Mouse (Mus musculus): Measurements from ENCODE around the gene Gm12166. TPM values are rescaled to one million over a fixed set of nuclear protein-coding genes. Genes with fewer than 3 reads are reported as not detected.

The Gm12166 gene
- polyA plus RNA-seq, 1 experiment from 2014 or later, result 5.4 TPM

GRCm38 (mm10) chr11:46083835-46084444 lies 31.8 kb upstream of the Gm12166 start:
- no peak overlapping the region for H3K9ac ChIP-seq
- H3K4me2 ChIP-seq, result no peak overlapping the region
- no peak for ATAC-seq (replicated peaks)
- H3K27ac ChIP-seq, result no peak overlapping the region
- no peaks in the 10 kb centered on the region for H3K36me3 ChIP-seq (replicated peaks)
- WGBS, result 91% methylated on average over 11 of the region's 11 CpGs
- no peaks in the 10 kb centered on the region for H3K9me3 ChIP-seq
- H3K4me3 ChIP-seq, result no peak overlapping the region
- H3K27me3 ChIP-seq (replicated peaks), result no peaks in the 10 kb centered on the region
- H3K4me1 ChIP-seq, result no peaks in the 10 kb centered on the region

GRCm38 (mm10) chr11:46083405-46083804 lies 31.3 kb upstream of the Gm12166 start:
- Histone ChIP-seq H3K9me3 (no peaks in the 10 kb centered on the region), H3K4me3 (no peak overlapping the region), H3K4me2 (no peak overlapping the region), H3K27ac (no peak overlapping the region), H3K4me1 (no peaks in the 10 kb centered on the region), H3K36me3 (replicated peaks) (no peaks in the 10 kb centered on the region), H3K27me3 (replicated peaks) (no peaks in the 10 kb centered on the region), H3K9ac (no peak overlapping the region)
- WGBS, result 79% methylated on average over 3 of the region's 3 CpGs
- no peak for ATAC-seq (replicated peaks)

- WGBS, result 96% methylated on average over 2 of the region's 2 CpGs
- no peak overlapping the region for H3K9ac ChIP-seq
- H3K4me2 ChIP-seq, result no peak overlapping the region
- H3K27me3 ChIP-seq (replicated peaks), result no peaks in the 10 kb centered on the region
- H3K9me3 ChIP-seq, result no peaks in the 10 kb centered on the region
- no peak overlapping the region for H3K4me3 ChIP-seq
- 0 out of 2 replicates have a peak, but pooled peaks cover 4% of the 10 kb centered on the region for H3K36me3 ChIP-seq (replicated peaks)
- H3K4me1 ChIP-seq, result no peaks in the 10 kb centered on the region
- no peak for ATAC-seq (replicated peaks)
- no peak overlapping the region for H3K27ac ChIP-seq
Measured at GRCm38 (mm10) chr11:46081075-46081474, 29.0 kb upstream of the Gm12166 start.

DNA sequence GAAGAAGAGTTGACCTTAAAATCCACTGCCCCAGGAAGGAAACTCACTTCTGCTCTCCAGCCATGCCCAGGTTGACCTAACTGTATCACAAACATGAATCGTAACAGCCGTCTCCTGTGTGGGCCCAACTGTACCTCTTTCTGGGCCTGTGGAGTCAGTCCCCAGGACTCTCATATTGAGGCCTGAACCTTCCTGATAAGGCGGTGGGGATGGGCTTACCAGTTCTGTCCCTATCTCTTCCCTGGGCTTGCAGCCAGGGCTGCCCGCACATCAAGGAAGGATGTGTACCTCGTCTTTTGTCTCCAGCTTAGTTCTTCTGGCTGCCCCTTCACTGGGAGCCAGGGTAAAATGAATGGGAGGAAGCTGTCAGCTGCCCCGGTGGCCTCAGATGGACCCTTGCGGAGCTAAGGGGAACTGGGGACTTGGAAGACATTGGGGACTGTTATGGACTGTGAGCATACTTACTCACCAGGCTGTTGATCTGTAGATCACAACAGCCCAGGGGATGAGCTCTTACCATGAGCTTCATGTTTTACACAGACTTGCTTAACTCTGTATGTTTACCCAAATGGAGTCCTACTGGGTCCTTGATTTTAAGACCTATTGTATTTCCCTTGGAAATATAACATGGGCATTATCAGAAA lies 25.7 kb upstream of the Gm12166 start:
- Histone ChIP-seq H3K27me3 (replicated peaks) (no peaks in the 10 kb centered on the region), H3K4me3 (no peak overlapping the region), H3K9me3 (no peaks in the 10 kb centered on the region), H3K9ac (no peak overlapping the region), H3K4me2 (no peak overlapping the region), H3K36me3 (replicated peaks) (0 out of 2 replicates have a peak, but pooled peaks cover 4% of the 10 kb centered on the region), H3K4me1 (0 out of 2 replicates have a peak, but pooled peaks cover 6% of the 10 kb centered on the region), H3K27ac (no peak overlapping the region)
- no peak for ATAC-seq (replicated peaks)
- 86% methylated on average over 7 of the region's 7 CpGs for WGBS

GRCm38 (mm10) chr11:46077304-46077703 lies 25.2 kb upstream of the Gm12166 start:
- H3K4me1 ChIP-seq, result 0 out of 2 replicates have a peak, but pooled peaks cover 9% of the 10 kb centered on the region
- WGBS, result 95% methylated on average over 5 of the region's 5 CpGs
- no peaks in the 10 kb centered on the region for H3K27me3 ChIP-seq (replicated peaks)
- no peak overlapping the region for H3K4me3 ChIP-seq
- 0 out of 2 replicates have a peak, but pooled peaks cover 4% of the 10 kb centered on the region for H3K36me3 ChIP-seq (replicated peaks)
- H3K27ac ChIP-seq, result no peak overlapping the region
- no peak overlapping the region for H3K4me2 ChIP-seq
- ATAC-seq (replicated peaks), result no peak
- no peaks in the 10 kb centered on the region for H3K9me3 ChIP-seq
- no peak overlapping the region for H3K9ac ChIP-seq

GRCm38 (mm10) chr11:46076442-46077158 lies 24.5 kb upstream of the Gm12166 start:
- H3K9ac ChIP-seq, result no peak overlapping the region
- H3K4me2 ChIP-seq, result no peak overlapping the region
- H3K36me3 ChIP-seq (replicated peaks), result 0 out of 2 replicates have a peak, but pooled peaks cover 4% of the 10 kb centered on the region
- 0 out of 2 replicates have a peak, but pooled peaks cover 9% of the 10 kb centered on the region for H3K4me1 ChIP-seq
- WGBS, result 92% methylated on average over 11 of the region's 11 CpGs
- H3K27me3 ChIP-seq (replicated peaks), result no peaks in the 10 kb centered on the region
- no peaks in the 10 kb centered on the region for H3K9me3 ChIP-seq
- no peak overlapping the region for H3K4me3 ChIP-seq
- ATAC-seq (replicated peaks), result no peak
- no peak overlapping the region for H3K27ac ChIP-seq

GRCm38 (mm10) chr11:46075507-46075906 lies 23.4 kb upstream of the Gm12166 start:
- Histone ChIP-seq H3K4me1 (0 out of 2 replicates have a peak, but pooled peaks cover 9% of the 10 kb centered on the region), H3K9ac (no peak overlapping the region), H3K4me2 (no peak overlapping the region), H3K27me3 (replicated peaks) (no peaks in the 10 kb centered on the region), H3K36me3 (replicated peaks) (0 out of 2 replicates have a peak, but pooled peaks cover 4% of the 10 kb centered on the region), H3K9me3 (no peaks in the 10 kb centered on the region), H3K27ac (no peak overlapping the region), H3K4me3 (no peak overlapping the region)
- 97% methylated on average over 3 of the region's 3 CpGs for WGBS
- ATAC-seq (replicated peaks), result no peak

DNA sequence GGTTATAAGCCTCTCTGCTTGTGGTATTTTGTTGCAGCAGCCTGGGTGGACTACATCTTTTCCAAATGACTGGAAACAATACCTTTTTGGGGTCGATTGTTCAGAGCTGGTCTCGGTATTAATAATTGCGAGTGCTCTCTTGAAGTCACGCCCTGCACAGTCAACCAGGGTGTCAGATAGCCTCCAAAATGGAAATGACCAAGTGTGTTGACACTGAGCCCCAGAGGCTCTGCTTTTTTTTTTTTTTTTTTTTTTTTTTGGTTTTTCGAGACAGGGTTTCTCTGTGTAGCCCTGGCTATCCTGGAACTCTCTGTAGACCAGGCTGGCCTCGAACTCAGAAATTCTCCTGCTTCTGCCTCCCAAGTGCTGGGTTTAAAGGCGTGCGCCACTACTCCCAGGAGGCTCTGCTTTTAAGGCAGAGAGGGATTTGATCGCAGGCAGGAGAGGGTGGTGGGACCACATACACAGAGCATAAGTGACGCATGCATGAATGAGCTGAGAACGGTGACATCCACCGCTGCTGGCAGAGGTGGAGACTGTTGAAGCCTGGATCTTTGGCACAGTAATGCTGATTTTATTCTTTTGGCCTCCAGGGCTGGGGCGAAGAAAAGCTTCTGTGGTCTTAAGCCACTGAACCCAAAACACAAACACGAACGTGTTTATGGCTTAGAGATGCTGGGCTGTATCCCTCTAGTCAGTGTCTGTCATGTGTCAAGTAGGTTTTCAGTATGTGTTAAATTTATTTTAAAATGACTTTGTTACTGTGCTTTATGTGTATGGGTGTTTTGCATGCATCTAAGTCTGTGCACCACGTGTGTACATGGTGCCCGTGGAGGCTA lies 21.9 kb upstream of the Gm12166 start:
- ATAC-seq (replicated peaks), result no peak
- 0 out of 2 replicates have a peak, but pooled peaks cover 4% of the 10 kb centered on the region for H3K36me3 ChIP-seq (replicated peaks)
- no peaks in the 10 kb centered on the region for H3K9me3 ChIP-seq
- 91% methylated on average over 17 of the region's 17 CpGs for WGBS
- H3K9ac ChIP-seq, result no peak overlapping the region
- no peak overlapping the region for H3K4me2 ChIP-seq
- no peak overlapping the region for H3K27ac ChIP-seq
- no peaks in the 10 kb centered on the region for H3K27me3 ChIP-seq (replicated peaks)
- H3K4me3 ChIP-seq, result no peak overlapping the region
- H3K4me1 ChIP-seq, result 0 out of 2 replicates have a peak, but pooled peaks cover 16% of the 10 kb centered on the region

DNA sequence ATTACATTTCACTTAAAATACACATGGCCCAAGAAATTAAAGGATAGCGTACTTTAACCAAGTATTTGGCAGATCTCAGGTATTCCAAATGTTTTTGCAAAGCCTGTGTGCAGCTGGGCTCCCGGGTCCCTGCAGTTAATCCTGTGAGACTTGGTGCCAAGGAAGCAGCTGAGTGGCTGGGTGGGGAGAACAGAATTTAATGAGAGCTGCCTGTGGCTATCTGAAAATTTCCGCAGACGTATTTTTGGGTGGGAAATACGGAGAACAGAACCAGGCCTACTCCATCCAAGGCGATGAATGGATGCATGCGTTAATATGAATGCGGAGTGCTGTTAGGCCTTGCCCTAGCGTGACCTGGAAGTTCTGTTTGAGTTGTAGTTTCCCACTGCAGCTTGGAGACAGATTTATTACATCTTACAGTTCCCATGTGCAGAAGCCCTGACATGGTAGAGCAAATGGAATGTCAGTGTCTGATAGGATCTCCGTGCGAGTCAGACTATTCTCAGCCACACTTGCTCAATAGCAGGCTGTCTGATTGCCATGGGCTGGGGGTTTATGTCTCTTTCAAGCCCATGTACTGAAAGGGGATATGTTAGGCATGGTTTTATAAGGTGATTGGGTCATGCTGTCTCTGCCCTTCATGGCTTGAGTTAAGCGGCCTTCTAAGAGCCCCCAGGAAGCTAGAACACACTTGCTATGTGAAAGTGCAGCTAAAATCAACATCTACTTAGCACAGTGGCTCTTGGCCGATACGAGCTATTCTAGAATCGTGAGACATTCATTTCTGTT lies 21.1 kb upstream of the Gm12166 start:
- no peak for ATAC-seq (replicated peaks)
- H3K4me1 ChIP-seq, result 0 out of 2 replicates have a peak, but pooled peaks cover 16% of the 10 kb centered on the region
- WGBS, result 75% methylated on average over 15 of the region's 15 CpGs
- no peak overlapping the region for H3K27ac ChIP-seq
- no peaks in the 10 kb centered on the region for H3K27me3 ChIP-seq (replicated peaks)
- H3K9me3 ChIP-seq, result no peaks in the 10 kb centered on the region
- 0 out of 2 replicates have a peak, but pooled peaks cover 4% of the 10 kb centered on the region for H3K36me3 ChIP-seq (replicated peaks)
- no peak overlapping the region for H3K4me3 ChIP-seq
- H3K4me2 ChIP-seq, result no peak overlapping the region
- no peak overlapping the region for H3K9ac ChIP-seq

DNA sequence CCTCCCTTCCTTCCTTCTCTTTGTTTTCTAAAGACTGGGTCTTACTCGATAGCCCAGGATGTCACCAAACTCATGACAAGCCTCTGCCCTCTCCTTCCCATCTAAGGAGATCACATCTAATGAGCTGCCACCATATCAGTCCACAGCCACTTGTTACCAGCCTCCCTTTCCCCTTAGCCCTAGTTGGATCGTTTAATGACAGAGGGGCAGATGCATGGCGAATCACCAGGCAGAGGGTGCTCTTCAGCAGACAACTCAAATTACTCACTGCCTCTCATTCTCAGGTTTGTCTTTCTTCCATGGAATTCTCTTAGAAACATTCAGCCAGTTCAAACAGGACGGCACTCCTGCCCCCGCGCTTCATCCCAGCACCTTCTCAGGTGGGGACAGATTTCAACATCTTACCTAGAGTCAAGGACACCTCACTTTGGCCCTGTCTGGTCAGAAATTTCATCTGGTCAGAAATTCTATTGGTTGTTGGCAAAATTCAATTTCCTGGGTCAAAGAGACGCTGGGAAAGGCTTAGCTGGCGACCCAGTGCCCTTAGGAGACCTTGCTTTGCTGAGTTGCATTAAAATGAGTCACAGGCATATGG lies 20.4 kb upstream of the Gm12166 start:
- Histone ChIP-seq H3K9ac (no peak overlapping the region), H3K27ac (no peak overlapping the region), H3K4me2 (no peak overlapping the region), H3K36me3 (replicated peaks) (no peaks in the 10 kb centered on the region), H3K9me3 (no peaks in the 10 kb centered on the region), H3K4me3 (no peak overlapping the region), H3K27me3 (replicated peaks) (no peaks in the 10 kb centered on the region), H3K4me1 (0 out of 2 replicates have a peak, but pooled peaks cover 16% of the 10 kb centered on the region)
- 72% methylated on average over 8 of the region's 8 CpGs for WGBS
- no peak for ATAC-seq (replicated peaks)

DNA sequence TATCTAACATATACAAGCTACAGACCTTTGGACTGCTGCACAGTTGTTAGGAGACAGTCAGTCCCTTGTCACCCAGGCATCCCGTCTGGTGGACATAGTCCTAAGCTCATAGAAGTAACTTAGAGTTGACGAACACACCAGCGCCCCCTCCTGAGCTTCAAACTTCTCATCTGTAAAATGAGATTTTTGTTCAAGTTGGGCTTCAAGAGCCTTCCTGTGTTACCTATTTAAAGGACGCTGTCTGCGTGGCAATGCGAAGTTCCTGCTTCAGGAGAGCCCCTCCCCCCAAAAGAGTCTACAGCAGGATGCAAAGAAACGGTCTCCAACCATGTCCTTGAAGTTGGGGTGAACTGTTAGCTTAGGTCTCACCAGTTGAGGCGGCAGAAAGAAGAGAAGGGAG lies 18.7 kb upstream of the Gm12166 start:
- Histone ChIP-seq H3K9ac (no peak overlapping the region), H3K36me3 (replicated peaks) (no peaks in the 10 kb centered on the region), H3K4me1 (peaks cover 17% of the 10 kb centered on the region), H3K4me3 (no peak overlapping the region), H3K9me3 (no peaks in the 10 kb centered on the region), H3K4me2 (no peak overlapping the region), H3K27ac (no peak overlapping the region), H3K27me3 (replicated peaks) (no peaks in the 10 kb centered on the region)
- ATAC-seq (replicated peaks), result no peak
- 78% methylated on average over 8 of the region's 8 CpGs for WGBS

All from midbrain, embryonic 15.5 days (tissue).